8 mouse cellular contexts compared by ENCODE assay signal in the genomic region with DNA sequence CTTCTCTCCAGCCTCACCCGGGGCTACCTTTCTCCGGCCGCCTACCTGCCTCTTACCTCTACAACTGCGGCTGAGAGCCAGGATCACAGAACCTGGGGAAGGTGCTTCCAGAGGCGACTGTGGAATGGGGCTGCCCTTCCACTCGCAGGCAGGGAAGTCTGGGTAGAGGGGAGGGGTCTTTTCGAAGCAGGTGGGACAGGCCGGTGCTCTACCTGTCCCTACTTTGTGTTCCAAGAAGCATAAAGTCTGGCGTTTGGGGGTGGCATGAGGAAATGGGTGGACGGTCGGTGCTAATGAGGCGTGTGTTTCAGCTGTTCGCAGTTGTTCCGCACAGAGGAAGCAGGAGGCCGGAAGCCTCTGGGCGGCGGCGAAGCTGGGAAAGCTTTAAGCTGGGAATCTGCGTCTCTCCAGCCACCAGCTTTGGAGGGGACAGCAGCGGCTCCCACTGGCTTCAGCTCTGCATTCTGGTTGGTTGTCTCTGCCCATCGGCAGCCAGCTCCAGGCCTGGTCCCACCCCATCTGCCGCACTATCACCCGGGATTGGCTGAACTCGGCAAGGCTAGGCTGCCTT.
DNase-seq lines count a peak whose midpoint lies in the region; ATAC-seq and TF ChIP-seq lines count a peak whose summit lies in the region.

No protein-coding gene starts in this region.

- peak overlapping the region; percentile 82 for H3K4me2 ChIP-seq in hindbrain, embryonic 16.5 days (ENCODE audit: low read length)
- peak overlapping the region; percentile 66 for H3K4me2 ChIP-seq in lung, postnatal 0 days (replicated peaks; ENCODE audit: low read depth, low read length)

- WGBS in hindbrain, embryonic 16.5 days = 7% methylated on average over 24 of the region's 24 CpGs
- 6% methylated on average over 24 of the region's 24 CpGs for WGBS in lung, postnatal 0 days

- H3K4me1 ChIP-seq in hindbrain, embryonic 16.5 days (ENCODE audit: control insufficient read depth, insufficient read depth, low read depth, low read length) = peaks cover 14% of the 10 kb centered on the region
- H3K4me1 ChIP-seq in lung, postnatal 0 days (ENCODE audit: insufficient read depth, low read depth, low read length) = peaks cover 10% of the 10 kb centered on the region; the same call in 1 of the 2 replicates

- H3K9me3 ChIP-seq in hindbrain, embryonic 16.5 days (ENCODE audit: control insufficient read depth, low read length) = no peaks in the 10 kb centered on the region
- H3K9me3 ChIP-seq in lung, postnatal 0 days (ENCODE audit: low read length) = no peaks in the 10 kb centered on the region

- H3K9ac ChIP-seq in hindbrain, embryonic 16.5 days (ENCODE audit: low read depth, low read length) = peak overlapping the region; percentile 60
- peak overlapping the region; percentile 24; the same call in 1 of the 2 replicates for H3K9ac ChIP-seq in lung, postnatal 0 days (replicated peaks; ENCODE audit: low read depth)

- H3K27me3 ChIP-seq in hindbrain, embryonic 16.5 days (replicated peaks; ENCODE audit: control insufficient read depth, insufficient read depth, low read length) = no peaks in the 10 kb centered on the region
- H3K27me3 ChIP-seq in lung, postnatal 0 days (replicated peaks; ENCODE audit: insufficient read depth, low read length) = no peaks in the 10 kb centered on the region

- peak; percentile 98 for ATAC-seq in hindbrain, embryonic 16.5 days
- peak; percentile 100 for ATAC-seq in lung, postnatal 0 days

- DNase-seq in adrenal gland, postnatal 10 days = peak; percentile 85
- peak; percentile 93 for DNase-seq in embryo, embryonic 10 days (ENCODE audit: low spot score)
- peak; percentile 72 for DNase-seq in gastrocnemius, postnatal 10 days
- peak; percentile 88 to 89 for DNase-seq in layer of hippocampus, postnatal 36 days
- DNase-seq in lung, postnatal 0 days (ENCODE audit: low spot score) = peak; percentile 92
- peak; percentile 93 for DNase-seq in retina, postnatal 1 day
- no peak for DNase-seq in natural killer cell, adult 2 months (ENCODE audit: low spot score in 2 of 2)

- peak overlapping the region; percentile 44 for H3K4me3 ChIP-seq in hindbrain, embryonic 16.5 days (ENCODE audit: low read length)
- peak overlapping the region; percentile 34 for H3K4me3 ChIP-seq in lung, postnatal 0 days (ENCODE audit: low read depth, low read length)

- no peaks in the 10 kb centered on the region for H3K36me3 ChIP-seq in hindbrain, embryonic 16.5 days (ENCODE audit: control insufficient read depth, insufficient read depth, low read length)
- no peaks in the 10 kb centered on the region for H3K36me3 ChIP-seq in lung, postnatal 0 days (ENCODE audit: insufficient read depth, low read length)

- no peak for TF ChIP-seq EP300 in lung, postnatal 0 days (IDR thresholded peaks at IDR 0.05)

- peak; percentile 36 for TF ChIP-seq CTCF in lung, postnatal 0 days (IDR thresholded peaks at IDR 0.05)

- H3K27ac ChIP-seq in hindbrain, embryonic 16.5 days (ENCODE audit: low read depth, low read length) = peak overlapping the region; percentile 78
- H3K27ac ChIP-seq in lung, postnatal 0 days (ENCODE audit: low read length) = 0 out of 2 replicates have a peak overlapping the region, but pooled peaks have one; percentile 28

Comparison
In these comparisons a context has a peak if more than half of its experiments do, and no peak if none do; other contexts are left out.
1. DNase-seq: peak in adrenal gland, postnatal 10 days (single experiment), embryo, embryonic 10 days (single experiment), gastrocnemius, postnatal 10 days (single experiment), layer of hippocampus, postnatal 36 days (2 of 2), lung, postnatal 0 days (single experiment) and retina, postnatal 1 day (single experiment); none in natural killer cell, adult 2 months (0 of 2).